Mouse (Mus musculus): ENCODE measurements around the gene Sema3b. TPM values are rescaled to one million over a fixed set of nuclear protein-coding genes. Genes with fewer than 3 reads are reported as not detected.
"Not testable (repeated sequence)": the region's sequence is repeated elsewhere in the genome, so short reads cannot be mapped to it uniquely, and the experiment has no call there.

Sema3b gene
- total RNA-seq, 2 experiments from 2014 or later, result 11.3 to 12.1 TPM

DNA sequence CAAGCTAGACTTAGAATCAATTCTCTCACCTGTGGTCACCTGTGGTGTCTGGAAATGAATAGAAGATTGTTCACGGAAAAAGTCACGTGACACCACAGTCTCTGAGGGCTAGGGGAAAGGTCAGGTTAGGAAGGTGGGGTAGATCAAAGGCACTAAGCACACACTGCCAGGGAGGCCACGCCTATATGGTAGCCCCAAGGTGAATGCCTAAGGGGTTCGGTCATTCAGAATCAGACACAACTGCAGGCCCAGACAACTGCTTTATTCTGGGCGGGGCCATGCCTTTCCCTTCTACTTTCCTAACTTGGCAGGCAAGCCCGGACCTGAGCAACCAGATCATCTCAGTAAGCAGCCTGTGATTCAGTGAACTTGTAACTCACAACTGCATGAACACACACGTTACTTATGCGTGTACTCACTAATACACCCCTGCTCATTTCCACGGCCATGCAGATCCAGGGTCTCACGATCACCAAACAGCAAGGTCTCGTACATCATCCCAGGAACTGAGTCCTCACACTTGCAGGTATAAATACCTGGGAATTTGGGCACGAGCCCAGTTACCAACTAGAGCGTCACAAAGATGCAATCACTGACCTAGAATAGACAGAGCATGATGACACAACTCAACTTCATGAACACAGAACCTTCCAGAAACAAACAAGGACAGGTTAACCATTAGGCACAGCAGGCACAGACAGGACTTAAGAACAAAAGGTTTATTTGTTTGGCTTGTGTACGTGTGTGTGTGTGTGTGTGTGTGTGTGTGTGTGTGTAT lies 33.3 kb downstream of the Sema3b start:
- DNase-seq, result no peak
- intact Hi-C loops (cut with DNase I), result no loop called here

- DNase-seq; intact Hi-C loops (cut with DNase I): not testable (repeated sequence)
Measured at GRCm38 (mm10) chr9:107573774-107574173, 35.3 kb downstream of the Sema3b start.

DNA sequence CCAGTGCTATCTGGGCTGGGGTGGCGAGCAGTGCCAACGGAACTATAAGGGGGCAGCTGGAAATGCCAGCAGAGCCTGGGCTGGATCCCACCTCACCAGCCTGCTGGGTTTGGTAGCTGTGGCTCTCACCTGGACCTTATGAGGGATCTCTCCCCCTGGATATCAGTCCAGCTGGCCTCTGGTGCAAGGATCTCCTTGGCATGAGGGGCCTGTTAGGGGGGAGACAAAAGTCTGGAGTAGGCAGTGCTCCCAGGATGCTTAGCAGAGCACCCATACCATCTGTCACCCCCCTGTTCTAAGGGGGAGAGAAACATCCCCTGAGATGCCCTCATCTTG lies 36.7 kb downstream of the Sema3b start:
- intact Hi-C loops (cut with DNase I), result no loop called here
- no peak for DNase-seq

DNA sequence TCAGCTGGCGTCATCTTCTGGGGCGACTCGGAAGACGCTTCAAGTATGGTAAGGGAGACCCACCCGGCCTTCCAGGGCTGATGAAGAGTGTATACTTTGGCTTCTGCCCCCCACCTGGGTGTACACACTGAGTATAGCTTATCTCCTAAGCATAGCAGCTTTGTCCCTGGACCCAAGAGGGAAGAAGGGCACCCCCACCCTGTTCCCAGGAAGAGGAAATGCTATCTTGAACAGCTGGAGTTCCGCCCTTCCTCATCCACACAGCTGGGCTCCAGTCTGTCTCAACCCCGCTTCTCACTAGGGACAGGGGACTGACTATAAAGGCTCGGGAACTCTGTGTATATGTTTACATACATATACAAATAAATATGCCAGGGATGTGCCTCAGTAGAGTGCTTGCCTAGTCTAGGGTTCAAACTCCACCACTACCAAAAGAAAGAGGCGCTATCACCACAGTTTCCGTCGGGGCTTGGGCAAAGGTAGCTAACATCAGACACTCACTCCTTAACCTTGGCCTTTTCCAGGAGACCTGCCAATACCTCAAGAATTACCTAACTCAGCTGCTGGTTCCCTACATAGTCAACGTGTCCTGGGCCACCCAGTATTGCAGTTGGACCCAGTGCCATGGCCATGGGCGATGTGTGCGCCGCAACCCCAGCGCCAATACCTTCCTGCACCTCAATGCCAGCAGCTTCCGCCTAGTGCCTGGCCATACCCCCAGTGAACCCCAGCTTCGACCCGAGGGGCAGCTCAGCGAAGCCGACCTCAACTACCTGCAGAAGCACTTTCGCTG lies 37.3 kb downstream of the Sema3b start:
- no peak for DNase-seq

DNA sequence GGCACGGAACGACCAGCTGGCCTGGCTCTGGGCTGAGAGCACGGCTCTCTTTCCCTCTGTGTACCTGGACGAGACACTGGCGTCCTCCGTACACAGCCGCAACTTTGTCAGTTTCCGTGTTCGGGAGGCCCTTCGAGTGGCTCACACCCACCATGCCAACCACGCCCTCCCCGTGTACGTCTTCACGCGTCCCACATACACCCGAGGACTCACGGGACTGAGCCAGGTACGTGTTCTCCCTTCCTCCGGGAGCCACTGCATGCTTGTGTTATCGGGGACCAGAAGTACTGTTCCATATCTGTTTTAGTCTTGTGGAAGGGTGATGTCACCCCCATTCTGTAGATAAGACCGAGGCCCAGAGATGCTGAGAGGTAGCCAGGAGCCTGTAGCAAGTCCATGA lies 38.2 kb downstream of the Sema3b start:
- intact Hi-C loops (cut with DNase I), result no loop called here
- DNase-seq, result no peak

More for the DNA sequence above, 37.3 kb downstream of the Sema3b start:
- intact Hi-C loops (cut with DNase I), result no loop called here

DNA sequence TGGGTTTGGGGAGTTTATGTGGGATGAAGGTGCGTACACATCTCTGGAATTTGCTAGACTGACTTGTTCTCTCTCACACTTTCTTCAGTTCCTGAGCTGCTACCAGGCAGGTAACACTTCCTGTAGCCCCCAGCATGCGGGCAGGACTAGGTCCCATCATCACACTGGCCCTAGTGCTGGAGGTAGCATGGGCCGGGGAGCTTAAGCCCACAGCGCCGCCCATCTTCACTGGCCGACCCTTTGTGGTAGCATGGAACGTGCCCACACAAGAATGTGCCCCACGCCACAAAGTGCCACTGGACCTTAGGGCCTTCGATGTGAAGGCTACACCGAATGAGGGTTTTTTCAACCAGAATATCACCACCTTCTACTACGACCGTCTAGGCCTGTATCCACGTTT lies 39.0 kb downstream of the Sema3b start:
- no peak for DNase-seq
- intact Hi-C loops (cut with DNase I), result no loop called here

DNA sequence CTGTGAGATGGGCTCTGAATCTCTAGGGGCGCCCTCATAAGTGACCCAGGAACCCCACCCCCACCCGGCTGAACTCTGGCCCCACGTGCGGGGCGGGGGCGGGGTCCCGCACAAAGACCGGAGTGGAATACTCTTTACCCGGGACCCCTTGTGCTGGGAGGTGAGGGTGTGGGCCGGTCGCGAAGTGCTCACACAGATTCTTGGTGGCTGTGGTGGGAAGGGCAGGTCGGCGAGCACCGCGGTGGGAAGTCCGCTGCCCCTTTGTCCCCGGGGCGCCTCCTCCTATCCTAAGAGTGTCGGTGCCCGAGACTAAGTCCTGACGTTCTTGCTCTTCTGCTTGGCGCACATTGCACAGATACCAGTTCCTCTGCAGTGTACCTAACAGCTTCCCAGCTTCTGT lies 39.8 kb downstream of the Sema3b start:
- intact Hi-C loops (cut with DNase I), result no loop called here
- DNase-seq, result no peak

DNA sequence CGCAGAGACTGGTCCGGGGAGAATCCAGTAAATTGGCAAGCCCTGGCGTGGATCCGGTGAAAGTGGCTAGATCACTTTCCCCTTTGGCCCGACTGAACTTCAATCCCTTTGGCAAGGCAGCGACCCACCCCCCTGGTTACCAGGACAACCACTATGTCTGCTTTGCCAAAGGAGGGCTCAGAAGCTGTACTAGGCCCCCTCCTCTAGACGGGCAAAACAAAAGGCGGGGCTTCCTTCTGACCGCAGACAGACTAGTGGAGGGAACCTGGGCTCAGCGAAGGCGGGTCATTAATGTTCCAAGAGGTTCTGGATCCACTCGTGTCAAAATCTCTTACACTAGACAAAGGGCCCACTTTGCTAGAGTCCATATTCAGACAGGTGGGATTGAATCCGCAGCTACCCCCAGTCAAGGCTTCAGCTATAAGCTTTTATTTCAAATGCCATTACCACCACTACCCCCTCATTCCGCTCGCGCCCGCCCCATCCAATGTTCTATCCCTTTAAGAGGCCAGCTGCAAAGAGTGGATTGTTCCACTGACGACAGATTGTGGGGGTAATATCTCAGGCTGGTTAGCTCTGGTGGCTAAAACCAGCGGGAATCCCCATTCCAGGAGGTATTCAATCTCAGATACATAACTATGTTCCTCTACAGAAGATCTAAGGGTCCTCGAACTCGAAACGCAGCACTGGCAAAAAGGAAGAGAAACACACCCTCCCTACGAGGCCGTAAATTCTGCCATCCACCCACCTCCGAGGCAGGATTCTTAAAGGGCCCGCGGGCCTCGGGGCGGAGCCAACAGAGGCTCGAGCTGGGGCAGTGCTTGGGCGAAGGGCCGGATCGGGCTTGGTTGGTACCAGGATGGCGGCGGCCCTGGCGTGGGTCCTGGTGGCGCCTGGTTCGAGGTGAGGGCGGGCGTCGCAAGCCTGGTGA lies 40.4 kb downstream of the Sema3b start:
- intact Hi-C loops (cut with DNase I), result no loop called here
- peak; percentile 86 to 87 for DNase-seq

DNA sequence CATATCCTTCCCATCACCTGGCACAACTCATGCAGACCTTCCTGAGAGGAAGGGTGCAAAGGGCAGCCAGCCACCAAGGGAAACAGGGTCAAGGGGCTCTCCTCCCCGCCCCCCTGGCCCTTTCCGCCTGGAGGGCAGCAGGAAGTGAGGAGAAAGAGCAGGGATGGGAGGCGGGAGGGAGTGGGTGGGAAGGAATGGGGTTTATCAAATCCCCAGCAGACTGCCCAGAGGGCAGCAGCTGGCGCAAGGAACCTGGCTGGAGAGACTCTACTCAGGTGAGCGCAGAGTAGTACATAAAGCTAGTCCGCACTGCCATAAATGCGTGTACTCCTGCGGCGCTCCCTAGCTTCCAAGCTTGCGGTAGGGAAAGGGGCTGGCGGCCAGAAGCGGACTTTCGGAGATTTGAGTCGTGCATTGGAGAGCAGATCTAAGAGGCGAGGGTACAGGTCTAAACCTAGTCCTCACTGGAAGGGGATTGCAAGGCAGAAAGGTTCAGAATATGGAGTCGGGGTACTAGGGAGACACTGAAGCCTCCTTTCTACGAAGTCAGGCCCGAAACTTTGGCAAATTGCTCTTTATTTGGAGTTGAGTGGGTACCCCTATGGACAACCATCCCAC lies 41.2 kb downstream of the Sema3b start, which contains the start of gene Hyal2:
TSS of gene Hyal2 (plus strand) at position 244 of the 618 bp plus-strand sequence.
- DNase-seq, result peak in 1 of 2 experiments; percentile 40
- intact Hi-C loops (cut with DNase I), result no loop called here

- DNase-seq, result peak in 1 of 2 experiments; percentile 52
Measured at GRCm38 (mm10) chr9:107566855-107567254, 42.2 kb downstream of the Sema3b start.

DNA sequence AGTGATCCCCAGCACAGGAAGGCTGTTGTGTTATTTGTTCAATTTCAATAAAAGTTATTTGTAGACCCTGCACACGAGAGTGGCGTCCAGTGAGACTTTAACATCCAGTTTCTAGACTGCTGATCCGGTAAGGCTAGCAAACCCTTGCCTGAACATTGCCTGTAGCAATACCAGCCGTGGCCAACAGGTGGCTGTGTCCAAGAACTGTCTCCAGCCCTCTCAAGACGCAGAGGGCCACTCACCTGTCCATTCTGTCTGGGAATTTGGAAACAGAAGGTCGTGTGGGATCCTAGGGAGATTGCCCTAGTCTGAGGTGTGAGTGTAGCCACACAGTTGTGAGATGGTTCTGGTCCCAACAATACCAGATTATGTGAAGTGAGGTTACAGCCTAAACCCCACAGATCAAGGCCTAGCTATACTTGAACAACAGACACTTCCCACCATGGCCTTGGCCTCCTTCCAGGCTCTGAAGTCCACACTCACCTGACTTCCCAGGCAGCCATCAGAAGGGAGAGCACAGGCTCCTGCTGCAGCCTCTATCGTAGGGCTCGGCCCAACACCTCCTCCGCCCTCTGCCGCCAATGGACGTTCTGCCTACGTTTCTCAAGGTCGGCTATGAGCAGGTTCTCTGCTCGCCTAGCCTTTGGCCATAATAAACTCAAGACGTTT lies 42.9 kb downstream of the Sema3b start:
- peak; percentile 86 to 93 for DNase-seq
- intact Hi-C loops (cut with DNase I), result no loop called here

More at GRCm38 (mm10) chr9:107566855-107567254, 42.2 kb downstream of the Sema3b start:
- intact Hi-C loops (cut with DNase I), result no loop called here

GRCm38 (mm10) chr9:107565556-107565955 lies 43.5 kb downstream of the Sema3b start:
- intact Hi-C loops (cut with DNase I); DNase-seq: not testable (repeated sequence)

DNA sequence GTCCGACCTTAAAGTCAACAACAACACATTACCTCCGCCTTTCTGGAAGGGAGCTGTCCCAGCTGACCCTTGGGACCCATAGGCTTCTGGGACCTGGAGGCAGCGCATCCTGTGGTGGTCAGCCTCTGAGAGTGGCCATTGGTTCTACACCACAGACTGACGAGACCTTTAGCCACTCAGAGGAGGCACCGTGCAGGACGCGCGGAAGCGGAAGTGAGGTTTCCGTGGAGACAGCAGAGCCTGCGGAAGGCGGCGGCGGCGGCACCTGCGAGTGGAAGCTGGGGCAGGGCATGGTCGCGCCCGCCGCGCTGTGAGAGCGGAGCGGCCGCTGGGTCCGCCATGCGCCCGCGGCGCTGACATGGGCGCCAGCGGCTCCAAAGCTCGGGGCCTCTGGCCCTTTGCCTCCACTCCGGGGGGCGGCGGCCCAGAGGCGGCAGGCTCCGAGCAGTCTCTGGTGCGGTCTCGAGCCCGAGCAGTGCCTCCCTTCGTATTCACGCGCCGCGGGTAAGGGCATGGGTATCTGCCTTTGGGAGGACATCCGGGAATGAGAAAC lies 45.9 kb downstream of the Sema3b start, which contains the start of gene Tusc2:
TSS of gene Tusc2 (plus strand) at position 227 of the 553 bp plus-strand sequence.
- DNase-seq, result peak; percentile 92 to 94

GRCm38 (mm10) chr9:107556346-107556745 lies 52.7 kb downstream of the Sema3b start:
- intact Hi-C loops (cut with DNase I), result no loop called here
- no peak for DNase-seq

More for the DNA sequence above, 45.9 kb downstream of the Sema3b start, which contains the start of gene Tusc2:
- intact Hi-C loops (cut with DNase I), result no loop called here

DNA sequence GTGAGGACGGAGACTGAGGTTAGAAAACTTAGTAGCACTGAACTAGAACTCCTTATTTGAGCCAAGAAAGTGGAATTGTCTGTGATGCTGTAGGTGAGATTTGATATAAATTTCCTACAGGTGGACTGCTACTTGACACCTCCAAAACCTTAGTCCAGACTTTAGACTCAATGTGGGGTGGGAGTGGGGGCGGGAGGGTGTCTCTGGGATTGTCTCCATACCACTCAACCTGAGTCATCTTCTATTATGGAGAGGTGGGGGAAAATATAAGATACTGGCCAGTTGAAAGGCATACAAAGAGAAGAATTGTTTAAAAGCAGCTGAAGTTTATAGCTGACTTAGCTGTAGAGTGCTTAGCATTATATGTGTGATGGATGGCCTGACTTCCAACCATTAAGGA lies 53.3 kb downstream of the Sema3b start:
- intact Hi-C loops (cut with DNase I), result no loop called here
- DNase-seq, result no peak

DNA sequence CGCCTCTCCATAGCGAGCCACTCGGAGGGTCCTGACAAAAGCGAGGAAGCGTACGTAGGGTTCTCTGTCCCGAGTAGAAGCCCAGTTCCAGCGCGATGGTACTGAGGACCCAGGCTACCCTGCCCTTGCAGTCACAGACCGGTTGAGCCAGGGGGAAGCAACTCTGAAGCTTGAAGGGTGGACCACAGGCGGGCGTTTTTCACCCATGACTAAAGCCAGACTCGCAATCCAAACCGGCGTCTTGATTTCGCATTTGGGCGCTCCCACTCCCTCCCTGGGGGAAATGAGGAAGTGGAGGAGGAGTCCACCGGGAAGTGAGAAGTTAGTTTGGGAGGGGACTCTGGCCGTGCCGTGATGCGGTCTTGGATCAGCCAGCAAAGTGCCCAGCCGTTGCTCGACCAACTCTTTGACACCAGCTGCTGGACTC lies 54.0 kb downstream of the Sema3b start:
- intact Hi-C loops (cut with DNase I), result no loop called here
- peak; percentile 73 for DNase-seq

- intact Hi-C loops (cut with DNase I), result no loop called here
- peak; percentile 96 for DNase-seq
Measured at GRCm38 (mm10) chr9:107554319-107554825, 54.7 kb downstream of the Sema3b start.

GRCm38 (mm10) chr9:107553541-107554318 lies 55.3 kb downstream of the Sema3b start:
- peak in 1 of 2 experiments; percentile 38 for DNase-seq
- intact Hi-C loops (cut with DNase I), result no loop called here

Measured in heart, postnatal 14 days (tissue).